Mouse (Mus musculus) hindbrain, embryonic 16.5 days (tissue): ENCODE data around the gene Hbs1l. TPM values are rescaled to one million over a fixed set of nuclear protein-coding genes. Genes with fewer than 3 reads are reported as not detected.

Experiments
- ATAC-seq: fragments of 200-750 bp; cut with Nextera tagmentation; 2 replicates; pipeline ENCODE4 v1.8.0; 2017; ENCODE audit warnings: moderate TSS enrichment, moderate library complexity
- H3K27ac ChIP-seq: fragments of 300-500 bp; sonication (generic); 2 replicates; pipeline ENCODE4 v1.5.1; 2014; ENCODE audit warnings: low read depth, mild to moderate bottlenecking, control low read depth, low read length, moderate library complexity
- H3K27me3 ChIP-seq: fragments of 300-500 bp; sonication (generic); replicated peaks from 2 replicates; pipeline ENCODE4 v1.6.1; 2014; ENCODE audit warnings: low read length; ENCODE audit not compliant: control insufficient read depth, insufficient read depth
- H3K36me3 ChIP-seq: fragments of 300-500 bp; sonication (generic); 2 replicates; pipeline ENCODE4 v1.6.1; 2014; ENCODE audit warnings: mild to moderate bottlenecking, low read length, moderate library complexity, mixed read lengths; ENCODE audit not compliant: control insufficient read depth, insufficient read depth
- H3K4me1 ChIP-seq: fragments of 300-500 bp; sonication (generic); 2 replicates; pipeline ENCODE4 v1.6.1; 2014; ENCODE audit warnings: low read depth, low read length; ENCODE audit not compliant: control insufficient read depth, insufficient read depth
- H3K4me2 ChIP-seq: fragments of 300-500 bp; sonication (generic); 2 replicates; pipeline ENCODE4 v1.6.1; 2014; ENCODE audit warnings: mild to moderate bottlenecking, low read length, control low read depth, moderate library complexity
- H3K4me3 ChIP-seq: fragments of 300-500 bp; sonication (generic); 2 replicates; pipeline ENCODE4 v1.5.1; 2014; ENCODE audit warnings: mild to moderate bottlenecking, low read length, control low read depth, moderate library complexity
- H3K9ac ChIP-seq: fragments of 300-500 bp; sonication (generic); 2 replicates; pipeline ENCODE4 v1.6.1; 2014; ENCODE audit warnings: low read depth, mild to moderate bottlenecking, control low read depth, low read length, moderate library complexity
- H3K9me3 ChIP-seq: fragments of 300-500 bp; sonication (generic); 2 replicates; pipeline ENCODE4 v1.6.1; 2014; ENCODE audit warnings: mild to moderate bottlenecking, low read length, moderate library complexity; ENCODE audit not compliant: control insufficient read depth
- WGBS: fragments of 180-500 bp; shearing (Covaris S2); extraction: QIAGEN DNeasy Blood & Tissue Kit; methylation state at CpG from one replicate; pipeline ENCODE4 v1.1.7; 2014; 5-methylcytosine and 5-hydroxymethylcytosine counted together
- polyA plus RNA-seq: library from polyadenylated mRNA; unstranded; fragments of >200 nt; fragmentation: Nextera tagmentation; extraction: Ambion mirVana; gene quantifications from 2 replicates; pipeline ENCODE4 v1.2.1, GENCODE M21; 2015

Hbs1l gene
- 88.1 and 95.4 TPM in 2 replicates for polyA plus RNA-seq

GRCm38 (mm10) chr10:21295759-21296621 is at the start of gene Hbs1l:
Gene Hbs1l, plus strand, starts transcription at chr10:21295979.
- H3K27me3 ChIP-seq = no peaks in the 10 kb centered on the region
- no peaks in the 10 kb centered on the region for H3K9me3 ChIP-seq
- H3K4me2 ChIP-seq = peak within 1 kb of the TSS; percentile 70
- under 1% methylated on average over 56 of the region's 81 CpGs for WGBS
- ATAC-seq = peak; percentile 98
- H3K27ac ChIP-seq = peak within 1 kb of the TSS; percentile 76
- peak within 1 kb of the TSS; percentile 67 for H3K9ac ChIP-seq
- peaks cover 3% of the 10 kb centered on the region for H3K36me3 ChIP-seq
- H3K4me3 ChIP-seq = peak within 1 kb of the TSS; percentile 53
- H3K4me1 ChIP-seq = peaks cover 14% of the 10 kb centered on the region

GRCm38 (mm10) chr10:21248556-21248955 is 47.2 kb upstream of the Hbs1l start:
- Histone ChIP-seq H3K4me1 (no peaks in the 10 kb centered on the region), H3K27me3 (no peaks in the 10 kb centered on the region), H3K4me2 (no peak overlapping the region), H3K4me3 (no peak overlapping the region), H3K27ac (no peak overlapping the region), H3K9me3 (no peaks in the 10 kb centered on the region), H3K9ac (no peak overlapping the region), H3K36me3 (no peaks in the 10 kb centered on the region)
- no peak for ATAC-seq
- 84% methylated on average over 4 of the region's 4 CpGs for WGBS

- no peak overlapping the region for H3K9ac ChIP-seq
- H3K4me2 ChIP-seq = no peak overlapping the region
- no peak for ATAC-seq
- H3K36me3 ChIP-seq = no peaks in the 10 kb centered on the region
- H3K4me1 ChIP-seq = no peaks in the 10 kb centered on the region
- 58% methylated on average over 15 of the region's 15 CpGs for WGBS
- H3K9me3 ChIP-seq = no peaks in the 10 kb centered on the region
- no peak overlapping the region for H3K27ac ChIP-seq
- no peaks in the 10 kb centered on the region for H3K27me3 ChIP-seq
- H3K4me3 ChIP-seq = no peak overlapping the region
Observed at GRCm38 (mm10) chr10:21251881-21252534, 43.8 kb upstream of the Hbs1l start.

- Histone ChIP-seq H3K9me3 (no peaks in the 10 kb centered on the region), H3K4me3 (no peak overlapping the region), H3K4me2 (no peak overlapping the region), H3K4me1 (no peaks in the 10 kb centered on the region), H3K36me3 (no peaks in the 10 kb centered on the region), H3K27me3 (no peaks in the 10 kb centered on the region), H3K27ac (no peak overlapping the region), H3K9ac (no peak overlapping the region)
- 89% methylated on average over 4 of the region's 4 CpGs for WGBS
- ATAC-seq = no peak
Observed at GRCm38 (mm10) chr10:21252800-21253199, 43.0 kb upstream of the Hbs1l start.

- H3K9ac ChIP-seq = no peak overlapping the region
- no peak for ATAC-seq
- H3K4me3 ChIP-seq = no peak overlapping the region
Observed at GRCm38 (mm10) chr10:21254266-21255140, 41.3 kb upstream of the Hbs1l start.

GRCm38 (mm10) chr10:21257244-21257643 is 38.5 kb upstream of the Hbs1l start:
- no peak overlapping the region for H3K27ac ChIP-seq
- no peaks in the 10 kb centered on the region for H3K36me3 ChIP-seq
- no peak overlapping the region for H3K4me2 ChIP-seq
- H3K9me3 ChIP-seq = no peaks in the 10 kb centered on the region
- H3K27me3 ChIP-seq = no peaks in the 10 kb centered on the region
- no peak overlapping the region for H3K4me3 ChIP-seq
- H3K4me1 ChIP-seq = no peaks in the 10 kb centered on the region
- no peak for ATAC-seq
- H3K9ac ChIP-seq = no peak overlapping the region
- WGBS = 71% methylated on average over 5 of the region's 5 CpGs

More at GRCm38 (mm10) chr10:21254266-21255140, 41.3 kb upstream of the Hbs1l start:
- Histone ChIP-seq H3K27me3 (no peaks in the 10 kb centered on the region), H3K4me1 (no peaks in the 10 kb centered on the region), H3K36me3 (no peaks in the 10 kb centered on the region), H3K4me2 (no peak overlapping the region), H3K9me3 (no peaks in the 10 kb centered on the region), H3K27ac (no peak overlapping the region)
- 87% methylated on average over 12 of the region's 12 CpGs for WGBS

- 80% methylated on average over 2 of the region's 2 CpGs for WGBS
- H3K27ac ChIP-seq = no peak overlapping the region
- H3K9me3 ChIP-seq = no peaks in the 10 kb centered on the region
- H3K36me3 ChIP-seq = no peaks in the 10 kb centered on the region
- H3K4me1 ChIP-seq = no peaks in the 10 kb centered on the region
- H3K4me2 ChIP-seq = no peak overlapping the region
- H3K4me3 ChIP-seq = no peak overlapping the region
- ATAC-seq = no peak
- no peak overlapping the region for H3K9ac ChIP-seq
- no peaks in the 10 kb centered on the region for H3K27me3 ChIP-seq
Observed at GRCm38 (mm10) chr10:21259649-21260048, 36.1 kb upstream of the Hbs1l start.

GRCm38 (mm10) chr10:21265188-21265587 is 30.6 kb upstream of the Hbs1l start:
- Histone ChIP-seq H3K4me1 (no peaks in the 10 kb centered on the region), H3K4me2 (no peak overlapping the region), H3K27ac (no peak overlapping the region), H3K27me3 (no peaks in the 10 kb centered on the region), H3K36me3 (no peaks in the 10 kb centered on the region), H3K4me3 (no peak overlapping the region), H3K9ac (no peak overlapping the region), H3K9me3 (no peaks in the 10 kb centered on the region)
- WGBS = 77% methylated on average over 11 of the region's 11 CpGs
- ATAC-seq = no peak
